Mouse (Mus musculus): ENCODE measurements around the gene Lcn12. TPM values are rescaled to one million over a fixed set of nuclear protein-coding genes. Genes with fewer than 3 reads are reported as not detected.
A peak's percentile ranks its signal among the peaks of the same experiment; 100 is the strongest.

Lcn12 gene
- polyA plus RNA-seq, 1 experiment from 2014 or later: not detected

DNA sequence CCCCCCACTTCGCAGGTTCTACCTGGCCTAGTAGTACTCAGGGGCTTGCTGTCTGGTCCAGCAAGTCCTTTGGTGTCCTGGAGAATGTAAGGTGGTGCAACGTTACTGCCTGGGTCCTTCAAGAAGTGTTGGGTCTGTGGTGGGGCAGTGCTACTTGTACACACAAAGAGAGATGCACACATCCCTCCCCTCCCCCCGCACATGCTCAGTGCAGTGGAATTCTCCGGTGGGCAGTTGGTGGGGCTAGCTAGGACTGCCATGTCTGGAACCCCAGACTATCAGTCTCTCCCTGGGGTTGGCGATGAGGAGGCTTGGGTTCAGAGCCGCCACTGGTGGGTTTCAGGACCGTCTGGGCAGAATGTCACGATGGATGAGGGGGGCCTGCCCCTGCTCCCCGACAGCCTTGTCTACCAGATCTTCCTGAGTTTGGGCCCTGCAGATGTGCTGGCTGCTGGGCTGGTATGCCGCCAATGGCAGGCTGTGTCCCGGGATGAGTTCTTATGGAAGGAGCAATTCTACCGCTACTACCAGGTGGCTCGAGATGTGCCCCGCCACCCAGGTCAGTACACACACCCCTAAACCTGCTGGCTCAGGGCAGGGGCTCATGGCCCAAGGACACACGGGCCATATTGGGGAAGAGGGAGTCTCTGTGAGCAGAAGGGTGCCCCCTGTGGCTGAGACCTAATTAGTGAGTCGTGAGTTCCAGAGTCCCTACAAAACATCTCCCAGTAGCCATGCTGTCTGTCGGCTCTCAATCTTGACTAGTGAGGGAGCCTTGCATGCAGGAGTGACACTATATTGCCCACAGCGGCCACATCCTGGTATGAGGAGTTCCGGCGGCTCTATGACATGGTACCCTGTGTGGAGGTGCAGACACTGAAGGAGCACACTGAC, 8.1 kb upstream of the Lcn12 start, which contains the start of gene C8g:
Gene C8g (minus strand): TSS at position 127 of the 894 bp plus-strand sequence.
- Histone ChIP-seq H3K4me3 (ENCODE audit: low read depth, low read length) (peak within 1 kb of the TSS; percentile 89), H3K9me3 (replicated peaks; ENCODE audit: control insufficient read depth, low read length) (no peaks in the 10 kb centered on the region), H3K9ac (replicated peaks; ENCODE audit: low read length) (peak within 1 kb of the TSS; percentile 94), H3K36me3 (replicated peaks; ENCODE audit: control insufficient read depth, insufficient read depth, low read depth, low read length) (no peaks in the 10 kb centered on the region; the same call in none of the 2 replicates), H3K27ac (replicated peaks; ENCODE audit: low read depth, low read length) (peak within 1 kb of the TSS; percentile 35; the same call in 1 of the 2 replicates), H3K4me2 (ENCODE audit: low read depth, low read length) (peak within 1 kb of the TSS; percentile 69), H3K27me3 (ENCODE audit: control insufficient read depth, insufficient read depth, low read length) (no peaks in the 10 kb centered on the region), H3K4me1 (ENCODE audit: control insufficient read depth, insufficient read depth, low read length) (peaks cover 5% of the 10 kb centered on the region)
- ATAC-seq (replicated peaks; ENCODE audit: insufficient number of reproducible peaks, low FRiP score, low TSS enrichment, low read depth) (no peak), DNase-seq (ENCODE audit: low spot score) (no peak)
- WGBS: 79% methylated on average over 20 of the region's 20 CpGs

DNA sequence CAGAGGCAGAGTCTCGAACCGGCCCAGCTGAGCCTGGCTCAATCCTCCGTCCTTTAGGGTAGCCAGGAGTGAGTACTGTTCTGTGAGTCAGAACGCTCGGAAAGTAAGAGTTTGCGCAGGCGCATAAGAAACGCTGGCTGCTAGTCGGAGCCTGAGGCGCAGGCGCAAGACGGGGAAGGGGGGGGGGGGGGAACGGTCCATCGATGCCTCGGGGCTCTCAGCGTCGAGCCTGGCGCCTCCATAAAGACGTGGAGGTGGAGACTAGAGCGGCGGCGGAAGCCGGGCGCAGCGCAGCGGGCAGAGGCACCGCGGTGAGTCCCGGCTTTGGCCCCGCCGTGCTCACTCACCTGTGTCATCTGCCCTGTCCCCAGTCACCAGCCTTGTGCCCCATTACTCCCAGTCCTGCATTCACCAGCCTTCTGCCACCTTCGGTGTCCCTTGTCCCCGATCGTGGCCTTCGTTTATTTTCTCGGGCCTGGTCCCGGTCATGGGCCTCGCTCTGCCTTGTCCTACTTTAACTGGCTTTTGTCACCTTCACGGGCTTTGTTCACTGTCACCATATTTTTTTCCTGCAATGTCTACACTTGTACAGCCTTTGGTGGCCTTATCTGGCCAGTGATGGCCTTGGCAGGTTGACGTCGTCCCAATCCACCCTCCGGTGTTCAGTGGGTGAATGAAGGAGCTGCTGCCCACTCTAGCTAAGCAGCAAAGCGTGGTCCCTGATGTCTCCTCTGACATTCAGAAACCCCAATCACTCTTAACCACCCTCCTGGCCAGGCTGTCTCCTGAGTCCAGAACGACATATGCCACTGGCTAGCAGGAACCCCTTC, 7.1 kb upstream of the Lcn12 start, which contains the start of gene Fbxw5:
Gene Fbxw5 (plus strand): TSS at position 175 of the 830 bp plus-strand sequence.
- peak; percentile 78 for ATAC-seq (replicated peaks; ENCODE audit: insufficient number of reproducible peaks, low FRiP score, low TSS enrichment, low read depth)
- H3K27ac ChIP-seq (replicated peaks; ENCODE audit: low read depth, low read length): peak within 1 kb of the TSS; percentile 35; the same call in 1 of the 2 replicates

DNA sequence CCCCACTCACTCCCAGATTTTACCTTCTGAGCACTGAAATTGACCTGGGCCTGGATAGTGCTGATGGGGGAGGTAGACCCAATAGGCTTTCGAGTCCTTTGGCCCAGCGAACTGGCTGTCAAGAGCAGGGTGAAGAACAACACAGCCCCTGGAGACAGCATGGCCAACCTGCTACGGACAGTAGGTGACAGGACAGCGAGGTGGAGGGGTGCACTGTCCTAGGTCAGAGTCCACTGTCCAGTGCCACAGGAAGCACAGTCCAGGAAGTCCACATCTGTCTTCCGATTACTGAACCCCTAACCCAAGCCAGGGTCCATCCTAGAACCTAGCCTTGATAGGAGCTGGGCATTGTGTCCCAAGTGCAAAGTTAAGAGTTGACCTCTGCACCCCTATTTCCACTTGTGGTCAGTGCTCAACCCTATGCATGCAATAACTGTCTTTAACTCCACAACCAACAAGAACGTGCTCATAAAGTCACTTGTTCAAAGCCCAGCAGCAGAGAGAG, 6.4 kb upstream of the Lcn12 start:
- H3K4me2 ChIP-seq (ENCODE audit: low read depth, low read length): peak overlapping the region; percentile 41
- ATAC-seq (replicated peaks; ENCODE audit: insufficient number of reproducible peaks, low FRiP score, low TSS enrichment, low read depth) (peak; percentile 14), DNase-seq (ENCODE audit: low spot score) (no peak)
- 64% methylated on average over 6 of the region's 6 CpGs for WGBS
- H3K36me3 ChIP-seq (replicated peaks; ENCODE audit: control insufficient read depth, insufficient read depth, low read depth, low read length): no peaks in the 10 kb centered on the region; the same call in 1 of the 2 replicates
- peak overlapping the region; percentile 94 for H3K9ac ChIP-seq (replicated peaks; ENCODE audit: low read length)
- H3K4me1 ChIP-seq (ENCODE audit: control insufficient read depth, insufficient read depth, low read length): peaks cover 5% of the 10 kb centered on the region
- no peaks in the 10 kb centered on the region for H3K27me3 ChIP-seq (ENCODE audit: control insufficient read depth, insufficient read depth, low read length)
- H3K27ac ChIP-seq (replicated peaks; ENCODE audit: low read depth, low read length): no peak overlapping the region
- peak overlapping the region; percentile 89 for H3K4me3 ChIP-seq (ENCODE audit: low read depth, low read length)
- H3K9me3 ChIP-seq (replicated peaks; ENCODE audit: control insufficient read depth, low read length): no peaks in the 10 kb centered on the region

More for the DNA sequence above, 7.1 kb upstream of the Lcn12 start, which contains the start of gene Fbxw5:
- peak within 1 kb of the TSS; percentile 69 for H3K4me2 ChIP-seq (ENCODE audit: low read depth, low read length)
- DNase-seq (ENCODE audit: low spot score): peak; percentile 97
- H3K9ac ChIP-seq (replicated peaks; ENCODE audit: low read length): peak within 1 kb of the TSS; percentile 94
- no peaks in the 10 kb centered on the region for H3K27me3 ChIP-seq (ENCODE audit: control insufficient read depth, insufficient read depth, low read length)
- peaks cover 5% of the 10 kb centered on the region for H3K4me1 ChIP-seq (ENCODE audit: control insufficient read depth, insufficient read depth, low read length)
- H3K9me3 ChIP-seq (replicated peaks; ENCODE audit: control insufficient read depth, low read length): no peaks in the 10 kb centered on the region
- H3K4me3 ChIP-seq (ENCODE audit: low read depth, low read length): peak within 1 kb of the TSS; percentile 89
- no peaks in the 10 kb centered on the region; the same call in 1 of the 2 replicates for H3K36me3 ChIP-seq (replicated peaks; ENCODE audit: control insufficient read depth, insufficient read depth, low read depth, low read length)
- WGBS: 2% methylated on average over 36 of the region's 44 CpGs

DNA sequence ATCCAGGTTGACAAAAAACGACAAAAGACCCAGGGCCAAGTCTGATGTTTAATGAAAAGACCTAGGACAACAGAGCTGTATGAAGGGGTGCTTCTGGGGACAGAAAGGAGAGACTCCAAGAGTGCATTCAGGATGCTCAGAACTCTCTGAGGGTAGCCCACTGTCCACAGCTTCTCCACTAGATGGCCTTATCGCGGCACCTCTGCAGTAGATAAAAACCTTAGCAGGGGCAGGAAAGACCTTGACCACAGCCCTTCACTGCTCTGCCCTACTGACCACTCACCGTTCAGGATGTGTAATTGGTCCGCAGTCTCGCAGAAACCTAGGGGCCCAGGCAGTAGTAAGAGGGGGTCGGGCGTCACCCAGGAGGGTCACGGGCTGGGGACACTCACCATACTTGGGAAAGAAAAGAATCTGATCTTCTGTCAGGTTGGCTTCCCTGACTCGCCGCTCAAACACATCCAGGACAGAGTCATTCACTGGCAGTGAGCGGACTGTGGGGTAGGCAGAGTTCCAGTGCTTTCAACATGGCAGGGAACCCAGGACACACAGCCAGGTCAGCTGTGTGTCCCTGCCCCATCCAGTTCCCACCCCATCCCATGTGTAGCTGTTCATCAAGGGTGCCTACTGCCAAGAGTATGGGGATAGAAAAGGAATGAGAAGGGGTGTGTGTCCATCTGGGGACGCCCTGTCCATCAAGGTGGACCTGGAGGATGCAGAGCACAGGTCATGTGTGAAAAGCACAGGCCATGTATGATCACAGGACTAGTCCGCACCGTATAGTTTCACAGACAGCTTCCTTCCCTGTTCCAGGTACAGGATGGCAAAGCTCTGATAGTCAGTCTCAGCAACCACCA, 5.1 kb upstream of the Lcn12 start:
- ATAC-seq (replicated peaks; ENCODE audit: insufficient number of reproducible peaks, low FRiP score, low TSS enrichment, low read depth): no peak
- Histone ChIP-seq H3K9ac (replicated peaks; ENCODE audit: low read length) (no peak overlapping the region), H3K9me3 (replicated peaks; ENCODE audit: control insufficient read depth, low read length) (no peaks in the 10 kb centered on the region), H3K27ac (replicated peaks; ENCODE audit: low read depth, low read length) (no peak overlapping the region), H3K4me2 (ENCODE audit: low read depth, low read length) (no peak overlapping the region), H3K36me3 (replicated peaks; ENCODE audit: control insufficient read depth, insufficient read depth, low read depth, low read length) (no peaks in the 10 kb centered on the region), H3K4me3 (ENCODE audit: low read depth, low read length) (no peak overlapping the region), H3K27me3 (ENCODE audit: control insufficient read depth, insufficient read depth, low read length) (no peaks in the 10 kb centered on the region), H3K4me1 (ENCODE audit: control insufficient read depth, insufficient read depth, low read length) (peaks cover 5% of the 10 kb centered on the region)
- WGBS: 70% methylated on average over 15 of the region's 15 CpGs
- DNase-seq (ENCODE audit: low spot score): no peak

DNA sequence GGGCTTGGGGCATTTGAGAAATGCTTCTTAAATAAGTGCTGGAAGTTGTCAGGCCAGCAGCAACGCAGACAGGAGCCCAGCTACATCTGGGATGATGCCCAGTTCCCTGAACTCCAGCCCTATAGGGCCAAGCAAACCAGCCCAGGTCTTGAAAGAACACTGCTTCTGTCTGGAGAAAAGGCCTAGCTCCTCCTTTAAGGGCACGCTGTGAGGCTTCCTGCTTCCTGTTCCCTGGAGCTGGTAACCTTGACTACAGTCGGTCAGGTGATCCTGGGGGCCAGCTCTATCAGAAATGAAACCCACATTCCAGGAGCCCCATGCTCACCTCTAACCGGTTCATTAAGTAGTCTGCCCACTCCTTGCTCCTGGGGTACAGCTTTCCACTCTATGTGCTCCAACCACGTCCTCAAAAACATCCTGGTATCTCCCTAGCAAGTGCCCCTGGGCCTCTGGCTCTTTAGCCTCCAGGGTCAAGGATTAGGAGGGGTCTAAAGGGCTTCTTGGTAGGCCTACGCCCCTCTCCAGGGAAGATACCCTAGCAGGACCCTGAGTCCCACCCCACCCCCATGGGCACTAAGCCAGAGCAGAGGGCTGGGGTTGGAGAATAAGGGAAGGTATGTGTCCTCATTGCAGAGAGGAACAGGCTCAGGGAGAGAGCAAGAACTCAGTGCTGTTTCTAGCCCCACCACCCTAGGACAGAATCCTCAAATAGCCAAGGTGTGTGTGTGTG, 4.3 kb upstream of the Lcn12 start:
- no peaks in the 10 kb centered on the region for H3K27me3 ChIP-seq (ENCODE audit: control insufficient read depth, insufficient read depth, low read length)
- no peaks in the 10 kb centered on the region for H3K36me3 ChIP-seq (replicated peaks; ENCODE audit: control insufficient read depth, insufficient read depth, low read depth, low read length)
- H3K27ac ChIP-seq (replicated peaks; ENCODE audit: low read depth, low read length): no peak overlapping the region
- H3K4me2 ChIP-seq (ENCODE audit: low read depth, low read length): no peak overlapping the region
- H3K4me3 ChIP-seq (ENCODE audit: low read depth, low read length): no peak overlapping the region
- DNase-seq (ENCODE audit: low spot score) (no peak), ATAC-seq (replicated peaks; ENCODE audit: insufficient number of reproducible peaks, low FRiP score, low TSS enrichment, low read depth) (no peak)
- no peak overlapping the region for H3K9ac ChIP-seq (replicated peaks; ENCODE audit: low read length)
- 45% methylated on average over 6 of the region's 6 CpGs for WGBS
- peaks cover 5% of the 10 kb centered on the region for H3K4me1 ChIP-seq (ENCODE audit: control insufficient read depth, insufficient read depth, low read length)
- no peaks in the 10 kb centered on the region for H3K9me3 ChIP-seq (replicated peaks; ENCODE audit: control insufficient read depth, low read length)

DNA sequence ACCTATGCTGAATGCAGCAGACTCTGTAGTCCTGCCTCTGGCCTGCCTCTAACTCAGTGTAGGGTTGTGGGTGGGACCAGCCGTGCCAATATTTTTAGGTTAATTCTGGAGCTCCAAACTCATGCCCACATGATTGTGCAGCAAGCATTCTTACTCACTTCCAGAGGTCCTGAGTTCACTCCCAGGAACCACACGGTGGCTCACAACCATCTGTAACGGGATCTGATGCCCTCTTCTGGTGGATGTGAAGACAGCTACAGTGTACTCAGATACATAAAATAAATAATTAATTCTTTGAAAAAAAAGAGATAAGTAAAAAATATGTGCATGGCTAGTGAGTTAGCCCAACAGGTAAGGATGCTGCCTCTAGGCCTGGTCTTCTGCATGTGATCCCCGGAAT, 2.8 kb upstream of the Lcn12 start:
- H3K36me3 ChIP-seq (replicated peaks; ENCODE audit: control insufficient read depth, insufficient read depth, low read depth, low read length): no peaks in the 10 kb centered on the region
- ATAC-seq (replicated peaks; ENCODE audit: insufficient number of reproducible peaks, low FRiP score, low TSS enrichment, low read depth): no peak
- peak; percentile 34 for DNase-seq (ENCODE audit: low spot score)
- H3K9me3 ChIP-seq (replicated peaks; ENCODE audit: control insufficient read depth, low read length): no peaks in the 10 kb centered on the region
- H3K4me3 ChIP-seq (ENCODE audit: low read depth, low read length): no peak overlapping the region
- no peaks in the 10 kb centered on the region for H3K27me3 ChIP-seq (ENCODE audit: control insufficient read depth, insufficient read depth, low read length)
- 34% methylated on average over 4 of the region's 4 CpGs for WGBS
- no peak overlapping the region for H3K27ac ChIP-seq (replicated peaks; ENCODE audit: low read depth, low read length)
- H3K4me2 ChIP-seq (ENCODE audit: low read depth, low read length): no peak overlapping the region
- H3K4me1 ChIP-seq (ENCODE audit: control insufficient read depth, insufficient read depth, low read length): peaks cover 2% of the 10 kb centered on the region
- no peak overlapping the region for H3K9ac ChIP-seq (replicated peaks; ENCODE audit: low read length)

DNA sequence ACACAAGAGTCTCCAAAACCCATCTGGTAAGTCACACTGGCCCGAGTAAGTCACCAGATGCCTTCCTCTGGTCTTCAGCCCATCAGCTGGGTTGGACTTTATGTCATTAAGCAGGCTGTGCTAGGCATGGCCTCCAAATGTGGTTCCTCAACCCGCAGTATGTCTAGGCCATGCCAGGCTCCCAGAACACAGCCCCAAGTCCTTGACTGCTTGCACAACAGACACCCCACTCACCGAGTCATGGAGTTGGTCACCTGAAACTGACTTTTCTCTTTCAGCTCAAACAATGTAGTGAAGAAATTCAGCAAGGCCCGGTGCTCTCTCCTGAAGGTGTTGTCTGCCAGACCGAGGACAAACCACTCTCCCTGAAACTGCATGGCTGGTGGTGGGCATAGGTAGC, 723 bp downstream of the Lcn12 start:
- Histone ChIP-seq H3K9ac (replicated peaks; ENCODE audit: low read length) (no peak overlapping the region), H3K4me3 (ENCODE audit: low read depth, low read length) (no peak overlapping the region), H3K4me2 (ENCODE audit: low read depth, low read length) (no peak overlapping the region), H3K36me3 (replicated peaks; ENCODE audit: control insufficient read depth, insufficient read depth, low read depth, low read length) (no peaks in the 10 kb centered on the region), H3K4me1 (ENCODE audit: control insufficient read depth, insufficient read depth, low read length) (no peaks in the 10 kb centered on the region), H3K9me3 (replicated peaks; ENCODE audit: control insufficient read depth, low read length) (no peaks in the 10 kb centered on the region), H3K27me3 (ENCODE audit: control insufficient read depth, insufficient read depth, low read length) (no peaks in the 10 kb centered on the region), H3K27ac (replicated peaks; ENCODE audit: low read depth, low read length) (no peak overlapping the region)
- WGBS: 77% methylated on average over 5 of the region's 5 CpGs
- DNase-seq (ENCODE audit: low spot score): no peak
- ATAC-seq (replicated peaks; ENCODE audit: insufficient number of reproducible peaks, low FRiP score, low TSS enrichment, low read depth): no peak
